Mouse (Mus musculus): Measurements from ENCODE around the gene Arl4c. TPM values are rescaled to one million over a fixed set of nuclear protein-coding genes. Genes with fewer than 3 reads are reported as not detected.

The Arl4c gene
- polyA plus RNA-seq, 1 experiment from 2014 or later: 4.3 TPM

DNA sequence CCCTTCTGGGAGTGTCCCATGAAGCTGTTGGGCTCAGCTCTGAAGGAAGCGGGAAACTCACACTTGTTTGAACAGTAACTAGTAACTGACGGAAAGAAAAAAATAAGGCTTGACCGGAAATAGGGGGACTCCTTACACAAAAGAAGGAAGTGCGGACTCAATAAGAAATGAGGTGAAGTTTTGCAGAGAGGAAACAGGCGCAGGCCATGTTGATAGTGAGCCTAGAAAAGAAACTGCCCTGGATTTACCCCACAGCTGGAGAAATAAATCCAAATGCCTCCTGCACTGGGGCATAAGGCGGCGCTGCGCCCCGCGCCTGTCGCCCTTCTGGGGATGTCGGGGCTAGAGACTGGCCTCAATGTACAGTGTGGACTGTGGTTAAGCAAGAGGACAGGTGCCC lies 66.4 kb downstream of the Arl4c start:
- Histone ChIP-seq H3K4me3 (ENCODE audit: low read depth, low read length) (no peak overlapping the region), H3K4me2 (ENCODE audit: low read length) (no peak overlapping the region), H3K36me3 (ENCODE audit: control insufficient read depth, insufficient read depth, low read length) (no peaks in the 10 kb centered on the region), H3K9ac (ENCODE audit: low read length) (no peak overlapping the region), H3K27ac (ENCODE audit: low read depth) (no peak overlapping the region), H3K27me3 (replicated peaks; ENCODE audit: control insufficient read depth, insufficient read depth, low read length) (no peaks in the 10 kb centered on the region), H3K9me3 (ENCODE audit: control insufficient read depth, low read length) (no peaks in the 10 kb centered on the region), H3K4me1 (replicated peaks; ENCODE audit: control insufficient read depth, insufficient read depth, low read length) (peaks cover 9% of the 10 kb centered on the region)
- DNase-seq (ENCODE audit: low spot score) (no peak), ATAC-seq (replicated peaks; ENCODE audit: low FRiP score, low TSS enrichment, low read depth) (no peak)
- 79% methylated on average over 12 of the region's 12 CpGs for WGBS

- no peak for DNase-seq (ENCODE audit: low spot score)
- 85% methylated on average over 6 of the region's 6 CpGs for WGBS
Observed at GRCm38 (mm10) chr1:88632851-88633250, 69.2 kb downstream of the Arl4c start.

DNA sequence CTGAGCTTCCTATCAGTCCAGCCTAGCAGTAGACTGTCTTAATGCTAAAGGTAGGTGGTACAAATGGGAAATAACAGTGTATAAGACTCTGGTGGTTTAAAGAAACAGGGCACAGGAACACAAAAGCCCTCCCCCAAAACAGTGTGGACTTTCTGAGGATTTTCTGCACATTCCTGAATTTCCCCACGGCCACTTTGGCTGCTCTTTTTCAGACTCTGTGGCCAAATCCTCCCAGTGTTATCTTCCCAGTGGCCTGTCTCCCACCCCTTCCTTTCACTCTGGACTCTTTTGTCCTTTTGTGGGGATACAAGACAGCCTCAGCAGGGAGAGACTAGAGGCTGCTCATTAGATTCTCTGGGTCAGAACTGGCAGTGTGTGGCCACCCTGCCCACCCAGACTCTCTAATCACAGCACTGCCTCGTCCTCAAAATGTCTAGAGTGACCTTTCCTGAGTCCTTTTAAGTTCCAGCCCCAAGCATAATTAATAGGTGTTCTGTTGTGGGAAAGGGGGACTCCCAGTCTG lies 72.0 kb downstream of the Arl4c start:
- no peak overlapping the region for H3K4me2 ChIP-seq (ENCODE audit: low read length)
- H3K27me3 ChIP-seq (replicated peaks; ENCODE audit: control insufficient read depth, insufficient read depth, low read length): no peaks in the 10 kb centered on the region
- ATAC-seq (replicated peaks; ENCODE audit: low FRiP score, low TSS enrichment, low read depth): no peak
- H3K9ac ChIP-seq (ENCODE audit: low read length): no peak overlapping the region
- H3K4me1 ChIP-seq (replicated peaks; ENCODE audit: control insufficient read depth, insufficient read depth, low read length): no peaks in the 10 kb centered on the region
- no peak for DNase-seq (ENCODE audit: low spot score)
- no peaks in the 10 kb centered on the region for H3K36me3 ChIP-seq (ENCODE audit: control insufficient read depth, insufficient read depth, low read length)
- no peaks in the 10 kb centered on the region for H3K9me3 ChIP-seq (ENCODE audit: control insufficient read depth, low read length)
- H3K27ac ChIP-seq (ENCODE audit: low read depth): no peak overlapping the region
- WGBS: 50% methylated on average over 2 of the region's 2 CpGs
- no peak overlapping the region for H3K4me3 ChIP-seq (ENCODE audit: low read depth, low read length)

More at GRCm38 (mm10) chr1:88632851-88633250, 69.2 kb downstream of the Arl4c start:
- H3K4me3 ChIP-seq (ENCODE audit: low read depth, low read length): no peak overlapping the region
- ATAC-seq (replicated peaks; ENCODE audit: low FRiP score, low TSS enrichment, low read depth): no peak
- no peak overlapping the region for H3K9ac ChIP-seq (ENCODE audit: low read length)
- no peaks in the 10 kb centered on the region for H3K27me3 ChIP-seq (replicated peaks; ENCODE audit: control insufficient read depth, insufficient read depth, low read length)
- no peak overlapping the region for H3K4me2 ChIP-seq (ENCODE audit: low read length)
- no peaks in the 10 kb centered on the region for H3K9me3 ChIP-seq (ENCODE audit: control insufficient read depth, low read length)
- H3K4me1 ChIP-seq (replicated peaks; ENCODE audit: control insufficient read depth, insufficient read depth, low read length): no peaks in the 10 kb centered on the region
- H3K27ac ChIP-seq (ENCODE audit: low read depth): no peak overlapping the region
- H3K36me3 ChIP-seq (ENCODE audit: control insufficient read depth, insufficient read depth, low read length): no peaks in the 10 kb centered on the region

GRCm38 (mm10) chr1:88625190-88625589 lies 76.8 kb downstream of the Arl4c start:
- H3K27me3 ChIP-seq (replicated peaks; ENCODE audit: control insufficient read depth, insufficient read depth, low read length): no peaks in the 10 kb centered on the region
- H3K4me2 ChIP-seq (ENCODE audit: low read length): no peak overlapping the region
- no peak overlapping the region for H3K9ac ChIP-seq (ENCODE audit: low read length)
- DNase-seq (ENCODE audit: low spot score): no peak
- no peak overlapping the region for H3K27ac ChIP-seq (ENCODE audit: low read depth)
- no peak overlapping the region for H3K4me3 ChIP-seq (ENCODE audit: low read depth, low read length)
- H3K4me1 ChIP-seq (replicated peaks; ENCODE audit: control insufficient read depth, insufficient read depth, low read length): no peaks in the 10 kb centered on the region
- no peaks in the 10 kb centered on the region for H3K36me3 ChIP-seq (ENCODE audit: control insufficient read depth, insufficient read depth, low read length)
- H3K9me3 ChIP-seq (ENCODE audit: control insufficient read depth, low read length): no peaks in the 10 kb centered on the region
- ATAC-seq (replicated peaks; ENCODE audit: low FRiP score, low TSS enrichment, low read depth): no peak
- WGBS: 61% methylated on average over 1 of the region's 1 CpGs

GRCm38 (mm10) chr1:88624376-88624775 lies 77.6 kb downstream of the Arl4c start:
- H3K4me1 ChIP-seq (replicated peaks; ENCODE audit: control insufficient read depth, insufficient read depth, low read length): no peaks in the 10 kb centered on the region
- 87% methylated on average over 4 of the region's 4 CpGs for WGBS
- H3K9ac ChIP-seq (ENCODE audit: low read length): no peak overlapping the region
- no peaks in the 10 kb centered on the region for H3K27me3 ChIP-seq (replicated peaks; ENCODE audit: control insufficient read depth, insufficient read depth, low read length)
- H3K4me3 ChIP-seq (ENCODE audit: low read depth, low read length): no peak overlapping the region
- no peak overlapping the region for H3K27ac ChIP-seq (ENCODE audit: low read depth)
- H3K4me2 ChIP-seq (ENCODE audit: low read length): no peak overlapping the region
- no peaks in the 10 kb centered on the region for H3K9me3 ChIP-seq (ENCODE audit: control insufficient read depth, low read length)
- H3K36me3 ChIP-seq (ENCODE audit: control insufficient read depth, insufficient read depth, low read length): no peaks in the 10 kb centered on the region
- ATAC-seq (replicated peaks; ENCODE audit: low FRiP score, low TSS enrichment, low read depth): no peak
- DNase-seq (ENCODE audit: low spot score): no peak

- no peak for ATAC-seq (replicated peaks; ENCODE audit: low FRiP score, low TSS enrichment, low read depth)
- WGBS: 81% methylated on average over 8 of the region's 8 CpGs
- Histone ChIP-seq H3K9ac (ENCODE audit: low read length) (no peak overlapping the region), H3K9me3 (ENCODE audit: control insufficient read depth, low read length) (no peaks in the 10 kb centered on the region), H3K27me3 (replicated peaks; ENCODE audit: control insufficient read depth, insufficient read depth, low read length) (no peaks in the 10 kb centered on the region), H3K4me1 (replicated peaks; ENCODE audit: control insufficient read depth, insufficient read depth, low read length) (no peaks in the 10 kb centered on the region), H3K36me3 (ENCODE audit: control insufficient read depth, insufficient read depth, low read length) (no peaks in the 10 kb centered on the region), H3K27ac (ENCODE audit: low read depth) (no peak overlapping the region), H3K4me2 (ENCODE audit: low read length) (no peak overlapping the region), H3K4me3 (ENCODE audit: low read depth, low read length) (no peak overlapping the region)
- no peak for DNase-seq (ENCODE audit: low spot score)
Observed at GRCm38 (mm10) chr1:88623541-88624115, 78.4 kb downstream of the Arl4c start.

Other genes with a start within 250 kb of the Arl4c start
- gene Glrp1, start 192.2 kb downstream of the Arl4c start, polyA plus RNA-seq (2014; fragmentation: Nextera tagmentation; extraction: Ambion mirVana): not detected in 2 replicates

All from intestine, embryonic 14.5 days (tissue).